Mouse (Mus musculus) forebrain, postnatal 0 days (tissue): ENCODE measurements around the gene Rasal3. TPM values are rescaled to one million over a fixed set of nuclear protein-coding genes. Genes with fewer than 3 reads are reported as not detected.

ENCODE experiments used
- ATAC-seq: fragments of 200-750 bp; cut with Nextera tagmentation; 2 replicates; pipeline ENCODE4 v1.8.0; 2017; ENCODE audit warnings: mild to moderate bottlenecking, moderate library complexity
- DNase-seq: peaks from one replicate; pipeline ENCODE4 v3.0.0-alpha.2; 2015
- H3K27ac ChIP-seq: fragments of 300-500 bp; sonication (generic); 2 replicates; pipeline ENCODE4 v1.5.1; 2014; ENCODE audit warnings: low read depth, mild to moderate bottlenecking, antibody characterized with exemption, low read length, moderate library complexity, mixed read lengths
- H3K27me3 ChIP-seq: fragments of 300-500 bp; sonication (generic); 2 replicates; pipeline ENCODE4 v1.6.1; 2014; ENCODE audit warnings: mild to moderate bottlenecking, low read length, mixed read lengths; ENCODE audit not compliant: insufficient read depth
- H3K36me3 ChIP-seq: fragments of 300-500 bp; sonication (generic); 2 replicates; pipeline ENCODE4 v1.6.1; 2014; ENCODE audit warnings: mild to moderate bottlenecking, moderate library complexity; ENCODE audit not compliant: insufficient read depth
- H3K4me1 ChIP-seq: fragments of 300-500 bp; sonication (generic); 2 replicates; pipeline ENCODE4 v1.6.1; 2014; ENCODE audit warnings: antibody characterized with exemption; ENCODE audit not compliant: insufficient read depth
- H3K4me2 ChIP-seq: fragments of 300-500 bp; sonication (generic); 2 replicates; pipeline ENCODE4 v1.6.1; 2014; ENCODE audit warnings: low read depth, mild to moderate bottlenecking, moderate library complexity
- H3K4me3 ChIP-seq: fragments of 300-500 bp; sonication (generic); 2 replicates; pipeline ENCODE4 v1.5.1; 2014; ENCODE audit warnings: low read depth, low read length, mixed read lengths
- H3K9ac ChIP-seq: fragments of 300-500 bp; sonication (generic); 2 replicates; pipeline ENCODE4 v1.6.1; 2014; ENCODE audit warnings: mild to moderate bottlenecking
- H3K9me3 ChIP-seq: fragments of 300-500 bp; sonication (generic); 2 replicates; pipeline ENCODE4 v1.6.1; 2016; ENCODE audit warnings: low read length
- CTCF ChIP-seq: sonication (generic); IDR thresholded peaks from 2 replicates; pipeline ENCODE4 v1.5.1; 2016; ENCODE audit warnings: antibody characterized with exemption, control low read depth, low read depth
- WGBS: fragments of 180-500 bp; shearing (Covaris S2); extraction: QIAGEN DNeasy Blood & Tissue Kit; methylation state at CpG from one replicate; pipeline ENCODE4 v1.1.7; 2014; 5-methylcytosine and 5-hydroxymethylcytosine counted together
- polyA plus RNA-seq: library from polyadenylated mRNA; unstranded; fragments of >200 nt; fragmentation: Nextera tagmentation; extraction: Ambion mirVana; gene quantifications from 2 replicates; pipeline ENCODE4 v1.2.1, GENCODE M21; 2015
- total RNA-seq: library from RNA; depleted of rRNA; stranded (reverse); fragments of >200 nt; gene quantifications from 2 replicates; pipeline ENCODE4 v1.2.3, GENCODE M21; 2014

The Rasal3 gene
- total and polyA plus RNA-seq, 2 experiments from 2014 or later: 0.52 to 0.54 TPM

DNA sequence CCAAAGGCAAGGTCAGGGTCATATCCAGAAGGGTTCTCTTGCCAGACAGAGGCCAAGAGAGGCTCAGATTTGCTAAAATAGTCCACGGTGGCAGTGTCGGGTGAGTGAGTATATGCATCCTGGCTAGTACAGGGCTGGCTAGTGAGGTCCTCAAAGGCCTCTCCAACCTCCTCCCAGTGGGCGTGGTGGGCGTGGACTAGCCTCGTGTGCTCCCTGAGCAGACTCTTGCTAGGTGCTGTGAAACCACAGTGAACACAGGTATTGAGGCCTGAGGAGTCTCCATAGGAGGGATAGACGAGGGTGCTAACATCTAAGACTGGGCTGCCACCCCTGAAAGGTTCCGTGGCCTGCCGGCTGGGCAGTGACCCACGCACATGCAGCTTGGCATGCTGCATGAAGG is 26.2 kb downstream of the Rasal3 start:
- Histone ChIP-seq H3K27ac (no peak overlapping the region), H3K27me3 (no peaks in the 10 kb centered on the region), H3K4me1 (no peaks in the 10 kb centered on the region), H3K4me3 (no peak overlapping the region), H3K36me3 (peaks cover 38% of the 10 kb centered on the region), H3K9me3 (no peaks in the 10 kb centered on the region), H3K9ac (no peak overlapping the region), H3K4me2 (no peak overlapping the region)
- TF ChIP-seq CTCF: no peak
- DNase-seq (no peak), ATAC-seq (no peak)
- WGBS: 78% methylated on average over 9 of the region's 9 CpGs

DNA sequence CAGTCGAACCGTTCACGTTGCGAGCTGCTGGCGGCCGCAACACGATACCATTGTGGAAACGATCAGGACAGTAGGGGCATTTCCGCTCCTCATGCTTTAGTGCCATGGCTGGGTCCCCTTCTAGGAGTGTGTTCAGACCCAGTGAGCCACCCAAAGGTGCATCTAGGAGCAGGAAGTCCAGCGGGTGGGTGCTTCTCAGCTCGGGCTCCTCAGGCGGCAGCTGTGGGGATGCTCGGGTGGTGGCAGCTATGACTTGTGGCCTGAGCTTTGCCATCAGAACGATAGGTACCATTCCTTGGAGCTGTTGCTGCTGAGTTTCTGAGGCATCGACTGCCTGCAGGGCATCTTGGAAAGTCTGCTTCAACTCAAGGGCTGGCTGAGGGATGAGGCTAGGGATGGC is 26.9 kb downstream of the Rasal3 start:
- peaks cover 38% of the 10 kb centered on the region for H3K36me3 ChIP-seq
- 85% methylated on average over 15 of the region's 15 CpGs for WGBS
- DNase-seq (no peak), ATAC-seq (no peak)
- H3K4me3 ChIP-seq: no peak overlapping the region
- no peak overlapping the region for H3K4me2 ChIP-seq
- no peaks in the 10 kb centered on the region for H3K27me3 ChIP-seq
- H3K9ac ChIP-seq: no peak overlapping the region
- H3K4me1 ChIP-seq: no peaks in the 10 kb centered on the region
- no peak for TF ChIP-seq CTCF
- no peaks in the 10 kb centered on the region for H3K9me3 ChIP-seq
- no peak overlapping the region for H3K27ac ChIP-seq

DNA sequence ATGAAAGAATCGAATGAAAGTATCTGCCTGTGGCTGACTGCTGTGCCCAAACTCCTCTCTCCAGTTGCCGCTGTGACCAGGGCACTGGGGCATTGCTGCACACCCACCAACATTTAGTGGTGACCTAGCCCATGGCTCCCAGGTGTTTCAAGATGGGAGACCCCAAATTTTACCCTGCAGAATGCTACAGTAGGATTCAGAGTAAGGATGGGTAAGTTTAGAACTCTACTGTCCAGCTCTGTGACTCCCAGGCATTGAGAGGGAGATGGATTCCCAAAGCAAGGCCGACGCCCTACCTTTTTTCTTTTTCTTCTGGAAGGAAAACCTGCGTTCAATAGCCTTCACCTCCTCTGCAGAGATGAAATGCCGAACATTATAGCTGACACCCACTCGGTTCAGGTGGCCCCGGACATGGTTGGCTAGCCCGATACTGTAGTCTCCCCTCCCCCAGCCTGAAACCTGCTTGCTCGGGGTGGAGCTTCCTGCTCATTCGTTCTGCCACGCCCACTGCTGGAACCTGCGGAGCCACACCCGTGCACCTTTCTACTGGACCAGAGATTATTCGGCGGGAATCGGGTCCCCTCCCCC is 34.3 kb downstream of the Rasal3 start:
- 20% methylated on average over 12 of the region's 17 CpGs for WGBS
- no peaks in the 10 kb centered on the region for H3K27me3 ChIP-seq
- ATAC-seq (no peak), DNase-seq (no peak)
- peaks cover 4% of the 10 kb centered on the region; the same call in 1 of the 2 replicates for H3K4me1 ChIP-seq
- peak overlapping the region; percentile 19; the same call in 1 of the 2 replicates for H3K4me2 ChIP-seq
- 0 out of 2 replicates have a peak overlapping the region, but pooled peaks have one; percentile 9 for H3K4me3 ChIP-seq
- TF ChIP-seq CTCF: no peak
- H3K36me3 ChIP-seq: peaks cover 7% of the 10 kb centered on the region
- H3K27ac ChIP-seq: no peak overlapping the region
- no peaks in the 10 kb centered on the region for H3K9me3 ChIP-seq
- no peak overlapping the region for H3K9ac ChIP-seq

DNA sequence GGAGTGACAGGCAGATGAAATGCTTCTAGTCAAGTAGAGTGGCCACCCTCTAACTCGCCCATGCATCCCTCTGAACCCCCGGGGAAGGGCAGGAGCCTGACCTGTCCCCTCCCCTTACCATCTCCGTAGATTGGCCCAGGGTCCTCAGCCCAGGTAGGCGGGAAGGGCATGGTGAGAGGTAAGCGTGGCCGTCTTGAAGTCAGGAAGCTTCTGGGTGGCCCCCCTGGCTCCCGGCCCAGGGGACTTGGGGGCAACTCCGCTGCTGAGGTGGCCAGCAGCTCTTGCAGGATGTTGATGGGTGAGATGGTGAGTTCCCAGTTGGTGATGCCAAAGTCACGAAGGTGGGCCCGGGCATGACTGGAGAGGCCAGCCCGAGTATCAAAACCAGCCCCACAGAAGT is 35.7 kb downstream of the Rasal3 start:
- Histone ChIP-seq H3K4me3 (no peak overlapping the region), H3K9ac (no peak overlapping the region), H3K27ac (no peak overlapping the region), H3K9me3 (no peaks in the 10 kb centered on the region), H3K27me3 (no peaks in the 10 kb centered on the region), H3K4me1 (peaks cover 11% of the 10 kb centered on the region), H3K4me2 (no peak overlapping the region), H3K36me3 (peaks cover 7% of the 10 kb centered on the region)
- no peak for DNase-seq
- 91% methylated on average over 11 of the region's 11 CpGs for WGBS
- TF ChIP-seq CTCF: no peak
- ATAC-seq: no peak

DNA sequence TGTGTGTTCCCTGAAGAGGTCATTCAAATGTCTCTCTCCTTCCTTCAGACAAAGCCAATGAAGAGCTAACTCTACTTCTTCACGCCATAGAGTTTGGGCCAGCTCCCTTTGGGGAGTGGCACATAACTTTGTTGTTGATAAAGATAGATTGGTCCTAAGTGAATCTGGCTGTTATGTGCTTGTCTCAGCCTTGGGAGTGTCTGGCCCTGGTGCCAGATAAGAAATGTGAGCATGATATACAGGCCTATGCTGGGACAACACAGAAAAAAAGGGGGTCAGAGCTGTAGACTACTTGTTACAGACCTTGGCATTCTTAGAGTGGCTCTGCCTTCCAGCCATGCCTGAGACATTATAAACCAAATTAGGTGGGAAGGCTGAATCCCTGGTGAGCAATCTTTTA is 38.1 kb downstream of the Rasal3 start:
- ATAC-seq: no peak
- no peak for TF ChIP-seq CTCF
- no peaks in the 10 kb centered on the region for H3K27me3 ChIP-seq
- H3K4me3 ChIP-seq: no peak overlapping the region
- WGBS: 90% methylated on average over 1 of the region's 1 CpGs
- DNase-seq: no peak
- H3K4me1 ChIP-seq: peaks cover 11% of the 10 kb centered on the region
- H3K9me3 ChIP-seq: no peaks in the 10 kb centered on the region
- no peak overlapping the region for H3K9ac ChIP-seq
- no peak overlapping the region for H3K4me2 ChIP-seq
- H3K36me3 ChIP-seq: peaks cover 29% of the 10 kb centered on the region
- no peak overlapping the region for H3K27ac ChIP-seq

DNA sequence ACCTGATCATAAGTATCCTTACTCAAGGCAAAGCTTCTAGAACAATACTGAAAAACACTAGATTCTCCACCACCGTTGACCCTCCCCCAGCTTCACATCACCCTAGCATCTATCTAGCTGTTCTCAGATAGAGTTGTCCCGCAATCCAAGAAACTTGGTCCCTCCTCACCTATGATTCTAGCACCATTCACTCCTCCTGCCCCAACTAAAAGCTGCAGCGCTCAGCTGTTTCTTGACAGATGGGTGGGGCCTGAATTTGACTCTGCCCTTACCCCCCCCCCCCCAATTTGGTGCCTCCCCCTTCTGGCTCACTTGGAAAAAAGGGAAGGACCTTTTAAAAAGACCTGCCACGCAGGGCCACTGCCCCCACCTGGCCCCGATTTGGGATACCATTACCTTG is 38.5 kb downstream of the Rasal3 start:
- Histone ChIP-seq H3K27me3 (no peaks in the 10 kb centered on the region), H3K36me3 (peaks cover 34% of the 10 kb centered on the region), H3K4me1 (peaks cover 11% of the 10 kb centered on the region), H3K9ac (peak overlapping the region; percentile 94), H3K4me3 (peak overlapping the region; percentile 92), H3K4me2 (peak overlapping the region; percentile 51), H3K27ac (peak overlapping the region; percentile 80), H3K9me3 (no peaks in the 10 kb centered on the region)
- WGBS: 58% methylated on average over 5 of the region's 5 CpGs
- TF ChIP-seq CTCF: no peak
- ATAC-seq (peak; percentile 12; the same call in 1 of the 2 replicates), DNase-seq (no peak)

DNA sequence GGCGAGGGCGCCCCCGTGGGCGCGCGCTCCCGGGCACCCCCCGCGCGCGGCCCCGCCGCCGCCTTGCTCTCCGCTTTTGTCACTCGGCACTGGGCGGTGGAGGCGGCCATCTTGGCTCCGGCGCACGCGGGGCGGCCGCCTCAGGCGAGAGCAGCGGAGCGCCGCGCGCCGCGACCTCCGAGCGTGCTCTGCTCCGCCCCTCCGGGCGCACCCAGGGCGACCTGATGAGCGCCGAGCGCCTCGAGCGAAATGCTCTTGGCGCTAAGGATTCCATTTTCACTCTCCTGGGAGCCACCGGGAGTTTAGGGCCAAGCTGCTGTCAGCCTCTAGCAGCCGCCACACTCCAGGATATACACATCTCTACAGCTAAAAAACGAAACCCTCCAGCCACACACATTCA is 39.1 kb downstream of the Rasal3 start:
- peaks cover 39% of the 10 kb centered on the region for H3K36me3 ChIP-seq
- peak overlapping the region; percentile 83 for H3K4me2 ChIP-seq
- peak overlapping the region; percentile 92 for H3K4me3 ChIP-seq
- 1% methylated on average over 35 of the region's 47 CpGs for WGBS
- peak; percentile 18; the same call in 1 of the 2 replicates for TF ChIP-seq CTCF
- DNase-seq (peak; percentile 96), ATAC-seq (peak; percentile 99)
- H3K27me3 ChIP-seq: no peaks in the 10 kb centered on the region
- H3K27ac ChIP-seq: peak overlapping the region; percentile 80
- H3K9ac ChIP-seq: peak overlapping the region; percentile 94
- H3K9me3 ChIP-seq: no peaks in the 10 kb centered on the region
- peaks cover 11% of the 10 kb centered on the region for H3K4me1 ChIP-seq
